Mouse (Mus musculus) liver, embryonic 15.5 days (tissue): ENCODE results near the gene Smurf2. TPM values are rescaled to one million over a fixed set of nuclear protein-coding genes. Genes with fewer than 3 reads are reported as not detected.

Source experiments
- ATAC-seq: fragments of 200-750 bp; cut with Nextera tagmentation; 2 replicates; pipeline ENCODE4 v1.8.0; 2017; ENCODE audit warnings: moderate number of reproducible peaks, mild to moderate bottlenecking, moderate library complexity; ENCODE audit not compliant: insufficient read depth
- H3K27ac ChIP-seq: fragments of 300-500 bp; sonication (generic); replicated peaks from 2 replicates; pipeline ENCODE4 v1.5.1; 2015; ENCODE audit warnings: mild to moderate bottlenecking, inconsistent platforms
- H3K27me3 ChIP-seq: fragments of 300-500 bp; sonication (generic); 2 replicates; pipeline ENCODE4 v1.6.1; 2015; ENCODE audit warnings: mild to moderate bottlenecking, inconsistent platforms
- H3K36me3 ChIP-seq: fragments of 300-500 bp; sonication (generic); replicated peaks from 2 replicates; pipeline ENCODE4 v1.6.1; 2015; ENCODE audit warnings: moderate library complexity, mild to moderate bottlenecking, inconsistent platforms
- H3K4me1 ChIP-seq: fragments of 300-500 bp; sonication (generic); replicated peaks from 2 replicates; pipeline ENCODE4 v1.6.1; 2015; ENCODE audit warnings: inconsistent platforms
- H3K4me2 ChIP-seq: fragments of 300-500 bp; sonication (generic); 2 replicates; pipeline ENCODE4 v1.6.1; 2015; ENCODE audit warnings: moderate library complexity, mild to moderate bottlenecking, inconsistent platforms
- H3K4me3 ChIP-seq: fragments of 300-500 bp; sonication (generic); replicated peaks from 2 replicates; pipeline ENCODE4 v1.5.1; 2015; ENCODE audit warnings: mild to moderate bottlenecking, inconsistent platforms
- H3K9ac ChIP-seq: fragments of 300-500 bp; sonication (generic); 2 replicates; pipeline ENCODE4 v1.6.1; 2015; ENCODE audit warnings: moderate library complexity, mild to moderate bottlenecking, inconsistent platforms
- H3K9me3 ChIP-seq: fragments of 300-500 bp; sonication (generic); replicated peaks from 2 replicates; pipeline ENCODE4 v1.6.1; 2016; ENCODE audit warnings: inconsistent platforms
- WGBS: fragments of 180-500 bp; shearing (Covaris S2); methylation state at CpG from one replicate; pipeline ENCODE4 v1.1.7; 2015; ENCODE audit warnings: mixed read lengths; ENCODE audit not compliant: insufficient replicate concordance; 5-methylcytosine and 5-hydroxymethylcytosine counted together
- polyA plus RNA-seq: library from polyadenylated mRNA; unstranded; fragments of >200 nt; fragmentation: Nextera tagmentation; extraction: Ambion mirVana; gene quantifications from 2 replicates; pipeline ENCODE4 v1.2.1, GENCODE M21; 2015

Gene Smurf2
- polyA plus RNA-seq, 1 experiment from 2014 or later, result 2.7 TPM

DNA sequence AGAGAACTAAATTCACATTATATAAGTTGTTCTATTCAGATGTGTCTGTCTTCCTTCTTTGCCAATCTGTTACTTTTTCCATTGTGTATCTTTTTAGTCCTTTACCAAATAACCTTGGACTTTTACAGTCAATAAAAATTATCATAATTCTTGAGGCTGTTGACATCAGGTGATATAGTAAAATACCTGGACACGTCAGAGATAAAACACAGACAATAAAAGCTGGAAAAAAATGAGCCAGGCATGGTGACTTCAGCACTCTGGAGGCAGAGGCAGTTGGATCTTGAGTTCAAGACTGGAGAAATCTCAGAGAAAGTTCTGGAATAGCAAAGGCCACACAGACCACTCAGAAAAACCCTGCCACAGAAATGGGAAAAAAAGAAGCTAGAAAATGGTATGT, 13.3 kb downstream of the Smurf2 start:
- Histone ChIP-seq H3K27ac (no peak overlapping the region), H3K4me1 (0 out of 2 replicates have a peak, but pooled peaks cover 6% of the 10 kb centered on the region), H3K9ac (no peak overlapping the region), H3K4me3 (no peak overlapping the region), H3K9me3 (no peaks in the 10 kb centered on the region), H3K36me3 (no peaks in the 10 kb centered on the region), H3K27me3 (no peaks in the 10 kb centered on the region), H3K4me2 (no peak overlapping the region)
- no peak for ATAC-seq
- 63% methylated on average over 1 of the region's 1 CpGs for WGBS

DNA sequence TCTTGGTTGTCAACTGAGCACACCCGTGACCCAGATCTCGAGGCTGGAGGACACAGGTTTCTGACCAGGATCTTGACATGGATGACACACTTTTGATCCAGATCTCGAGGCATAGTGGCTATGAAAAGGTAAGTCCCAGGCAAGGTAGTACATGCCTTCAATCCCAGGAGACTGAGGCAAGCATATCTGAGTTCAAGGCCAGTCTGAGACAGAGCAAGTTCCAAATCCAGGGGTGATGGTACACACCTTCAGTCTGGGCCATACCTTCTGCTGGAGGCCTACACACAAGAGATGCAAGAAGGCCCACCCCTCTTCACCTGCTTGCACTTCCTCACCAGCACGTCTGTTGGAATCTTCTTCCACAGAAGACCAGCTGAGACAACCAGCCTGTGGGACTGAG, 14.8 kb downstream of the Smurf2 start:
- Histone ChIP-seq H3K36me3 (no peaks in the 10 kb centered on the region), H3K4me3 (no peak overlapping the region), H3K27ac (no peak overlapping the region), H3K4me1 (peaks cover 10% of the 10 kb centered on the region; the same call in 1 of the 2 replicates), H3K4me2 (no peak overlapping the region), H3K9ac (no peak overlapping the region), H3K9me3 (no peaks in the 10 kb centered on the region), H3K27me3 (no peaks in the 10 kb centered on the region)
- WGBS, result 72% methylated on average over 4 of the region's 4 CpGs
- ATAC-seq, result no peak

DNA sequence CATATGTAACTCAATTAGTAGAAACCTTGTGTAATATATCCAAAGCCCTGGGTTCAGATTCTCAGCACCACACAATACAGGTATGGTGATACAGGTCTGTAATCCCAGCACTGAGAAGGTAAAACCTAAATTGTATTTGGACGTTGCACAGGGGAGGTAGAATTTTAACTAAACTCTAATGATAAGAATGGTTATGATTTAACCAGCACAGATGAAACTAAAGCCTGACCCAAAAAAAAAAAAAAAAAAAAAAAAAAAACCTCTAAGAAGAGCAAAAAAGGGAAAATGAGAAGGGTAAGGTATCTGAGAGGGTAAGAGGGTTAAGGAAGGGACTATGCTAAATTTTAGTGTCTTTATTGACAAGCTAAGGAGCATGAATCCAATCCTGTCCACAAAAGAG, 20.7 kb downstream of the Smurf2 start:
- H3K4me1 ChIP-seq, result peaks cover 13% of the 10 kb centered on the region
- no peak overlapping the region for H3K4me3 ChIP-seq
- 41% methylated on average over 1 of the region's 1 CpGs for WGBS
- H3K36me3 ChIP-seq, result no peaks in the 10 kb centered on the region
- no peak for ATAC-seq
- H3K27me3 ChIP-seq, result no peaks in the 10 kb centered on the region
- no peak overlapping the region for H3K4me2 ChIP-seq
- no peak overlapping the region for H3K27ac ChIP-seq
- no peak overlapping the region for H3K9ac ChIP-seq
- H3K9me3 ChIP-seq, result no peaks in the 10 kb centered on the region

DNA sequence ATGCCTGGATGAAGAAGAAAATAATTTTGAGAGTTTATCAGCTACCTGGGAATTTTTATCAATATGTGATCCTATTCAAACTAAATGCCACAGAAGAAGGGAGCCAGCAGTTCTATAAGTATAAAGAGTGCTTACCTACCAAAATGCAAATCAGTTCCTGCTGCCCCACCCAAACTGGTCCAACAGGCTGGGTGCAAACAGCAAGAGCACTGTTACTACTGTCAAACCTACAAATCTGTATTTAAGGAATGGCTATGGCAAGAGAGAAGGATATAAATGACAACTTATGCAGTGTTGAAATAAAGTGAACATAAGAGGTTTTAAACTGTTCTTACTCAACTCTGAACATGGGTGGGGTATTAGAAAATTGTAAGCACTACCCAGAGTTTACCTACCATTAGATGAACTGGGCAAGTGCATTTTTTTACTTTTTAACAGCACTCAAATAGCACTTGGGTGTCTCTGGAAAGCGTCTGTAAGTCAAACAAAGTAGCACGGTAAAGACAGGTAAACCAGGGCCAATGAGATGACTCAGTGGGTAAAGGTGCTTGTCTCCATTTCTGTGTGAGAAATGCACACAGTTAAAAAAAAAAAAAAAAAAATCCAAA, 23.9 kb downstream of the Smurf2 start:
- Histone ChIP-seq H3K4me2 (no peak overlapping the region), H3K27me3 (no peaks in the 10 kb centered on the region)

DNA sequence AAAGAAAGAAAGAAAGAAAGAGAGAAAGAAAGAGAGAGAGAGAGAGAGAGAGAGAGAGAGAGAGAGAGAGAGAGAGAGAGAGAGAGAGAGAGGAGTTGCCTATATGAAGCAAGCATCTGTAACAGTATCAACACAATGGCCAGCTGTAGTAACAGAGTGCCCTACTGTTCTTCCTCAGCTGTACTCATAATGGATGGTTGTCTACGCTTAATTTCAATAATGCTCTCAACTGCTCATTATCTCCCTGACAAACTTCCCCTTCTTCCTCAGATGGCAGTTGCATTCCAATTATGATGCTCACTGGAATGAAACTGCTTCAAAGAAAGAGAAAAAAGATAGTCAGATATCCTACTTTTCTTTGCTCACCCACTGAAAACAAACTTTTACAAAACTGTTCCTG, 36.9 kb downstream of the Smurf2 start:
- ATAC-seq, result no peak
- H3K9me3 ChIP-seq, result no peaks in the 10 kb centered on the region
- H3K36me3 ChIP-seq, result no peaks in the 10 kb centered on the region
- 81% methylated on average over 1 of the region's 1 CpGs for WGBS
- H3K4me1 ChIP-seq, result no peaks in the 10 kb centered on the region; the same call in 1 of the 2 replicates
- no peaks in the 10 kb centered on the region for H3K27me3 ChIP-seq
- H3K4me2 ChIP-seq, result no peak overlapping the region
- H3K4me3 ChIP-seq, result no peak overlapping the region
- H3K27ac ChIP-seq, result no peak overlapping the region
- H3K9ac ChIP-seq, result no peak overlapping the region

More for the DNA sequence above, 23.9 kb downstream of the Smurf2 start:
- H3K9me3 ChIP-seq, result no peaks in the 10 kb centered on the region
- H3K36me3 ChIP-seq, result no peaks in the 10 kb centered on the region
- 72% methylated on average over 2 of the region's 2 CpGs for WGBS
- no peak for ATAC-seq
- no peak overlapping the region for H3K4me3 ChIP-seq
- peaks cover 9% of the 10 kb centered on the region for H3K4me1 ChIP-seq
- H3K9ac ChIP-seq, result no peak overlapping the region
- no peak overlapping the region for H3K27ac ChIP-seq

DNA sequence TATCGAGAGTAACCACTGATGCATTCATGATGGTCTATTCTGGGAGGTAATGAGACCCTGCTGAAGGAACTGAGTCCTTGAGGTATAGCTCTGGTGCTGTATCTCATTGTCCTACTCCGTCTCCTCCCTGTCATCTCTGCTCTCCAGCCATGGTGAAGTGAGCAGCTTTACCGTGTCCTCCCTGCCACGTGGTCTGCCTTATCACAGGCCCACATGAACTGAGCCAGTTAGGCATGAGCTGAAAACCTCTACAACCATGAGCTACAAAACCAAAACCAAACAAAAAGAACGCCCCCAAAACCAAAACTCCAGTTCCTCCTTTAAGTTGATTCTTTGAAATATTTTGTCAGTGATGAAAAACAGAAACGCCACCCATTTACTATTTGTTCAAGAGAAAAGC, 47.9 kb downstream of the Smurf2 start:
- Histone ChIP-seq H3K27me3 (no peaks in the 10 kb centered on the region), H3K9me3 (no peaks in the 10 kb centered on the region), H3K9ac (no peak overlapping the region), H3K27ac (no peak overlapping the region), H3K4me2 (no peak overlapping the region), H3K36me3 (peaks cover 9% of the 10 kb centered on the region), H3K4me1 (peaks cover 6% of the 10 kb centered on the region), H3K4me3 (no peak overlapping the region)
- 46% methylated on average over 6 of the region's 6 CpGs for WGBS
- 0 out of 2 replicates have a peak, but pooled peaks have one; percentile 25 for ATAC-seq

DNA sequence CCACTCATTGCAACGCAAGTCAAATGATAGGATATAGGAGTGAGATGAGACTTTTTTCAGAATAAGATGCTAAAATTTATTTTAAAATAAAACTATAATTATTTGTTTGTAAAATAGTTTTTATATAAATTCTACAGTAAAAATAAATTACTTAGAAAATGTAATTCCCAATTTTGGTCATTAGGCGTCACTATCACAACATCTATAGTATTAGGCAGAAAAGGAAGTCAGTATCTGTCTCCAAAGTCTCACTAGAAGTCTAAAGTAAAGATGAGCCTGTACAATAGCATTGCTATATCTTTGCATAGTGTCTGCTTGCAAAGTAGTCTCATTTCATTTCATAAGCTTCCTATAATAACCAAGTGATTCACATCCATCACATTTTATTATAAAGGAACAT, 69.1 kb downstream of the Smurf2 start:
- Histone ChIP-seq H3K4me3 (no peak overlapping the region), H3K9me3 (no peaks in the 10 kb centered on the region), H3K27me3 (no peaks in the 10 kb centered on the region), H3K9ac (no peak overlapping the region), H3K36me3 (peaks cover 32% of the 10 kb centered on the region), H3K4me2 (no peak overlapping the region), H3K27ac (no peak overlapping the region), H3K4me1 (no peaks in the 10 kb centered on the region)
- WGBS, result 48% methylated on average over 2 of the region's 2 CpGs
- no peak for ATAC-seq

DNA sequence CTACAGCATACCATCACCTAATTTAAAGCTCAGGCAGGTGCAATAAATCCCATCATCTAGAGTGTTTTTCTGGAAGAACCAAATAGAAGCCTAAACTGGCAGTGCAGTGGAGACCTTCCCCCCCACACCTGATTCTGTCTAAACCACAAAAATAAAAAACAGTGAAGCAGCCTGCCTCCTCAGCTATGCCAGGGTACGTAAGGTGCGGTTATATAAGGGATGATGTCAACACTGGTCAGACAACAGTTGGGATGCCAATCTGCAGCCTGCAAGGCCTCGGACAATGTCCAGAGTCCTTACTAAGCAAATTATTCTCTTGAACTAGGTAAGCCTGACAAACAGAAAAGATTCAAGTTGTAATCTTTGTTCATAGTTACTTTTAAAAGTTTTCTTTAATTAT, 78.5 kb downstream of the Smurf2 start:
- Histone ChIP-seq H3K27me3 (no peaks in the 10 kb centered on the region), H3K4me2 (no peak overlapping the region), H3K36me3 (peaks cover 43% of the 10 kb centered on the region), H3K4me1 (no peaks in the 10 kb centered on the region), H3K9ac (no peak overlapping the region), H3K4me3 (no peak overlapping the region), H3K9me3 (no peaks in the 10 kb centered on the region), H3K27ac (no peak overlapping the region)
- 72% methylated on average over 3 of the region's 3 CpGs for WGBS
- ATAC-seq, result no peak

DNA sequence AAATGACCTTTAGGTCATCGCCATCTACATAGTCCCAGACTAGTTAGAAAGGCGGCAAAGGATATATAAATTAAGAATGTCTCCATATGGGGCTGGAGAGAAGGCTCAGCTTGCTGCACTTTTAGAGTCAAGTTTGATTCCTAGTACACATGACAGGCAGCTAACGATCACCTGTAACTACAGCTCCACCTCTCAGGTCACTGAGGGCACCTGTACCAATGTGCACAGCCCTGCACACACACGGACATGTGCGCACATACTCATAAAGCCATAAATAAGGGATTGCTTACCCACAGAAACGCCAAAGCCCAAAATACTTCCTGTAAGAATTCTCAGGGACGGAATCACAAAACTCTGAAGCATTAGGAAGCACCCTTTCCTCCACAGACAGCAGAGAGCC, 92.4 kb downstream of the Smurf2 start:
- Histone ChIP-seq H3K4me1 (no peaks in the 10 kb centered on the region), H3K9me3 (no peaks in the 10 kb centered on the region), H3K9ac (no peak overlapping the region), H3K27me3 (no peaks in the 10 kb centered on the region), H3K36me3 (peaks cover 33% of the 10 kb centered on the region), H3K27ac (no peak overlapping the region), H3K4me3 (no peak overlapping the region), H3K4me2 (no peak overlapping the region)
- no peak for ATAC-seq
- WGBS, result 82% methylated on average over 7 of the region's 7 CpGs

DNA sequence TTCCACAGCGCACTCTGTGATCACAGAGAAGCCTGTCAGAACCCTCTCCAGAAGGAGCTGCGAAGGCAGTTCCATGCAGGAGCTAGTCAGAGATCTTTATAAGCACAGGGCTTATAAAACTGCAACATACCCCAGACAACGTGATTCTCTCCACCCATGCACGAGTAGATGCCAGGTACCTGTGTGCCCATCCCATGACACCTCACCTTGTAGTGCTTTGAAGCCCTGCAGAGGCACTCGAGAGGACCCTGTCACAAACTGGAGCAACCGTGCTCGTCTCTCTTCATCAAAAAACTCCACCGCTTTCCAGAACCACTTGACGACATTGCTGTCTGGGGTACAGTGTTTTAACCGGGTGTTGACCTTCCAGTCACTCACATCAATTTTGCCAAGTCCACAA, 96.1 kb downstream of the Smurf2 start:
- Histone ChIP-seq H3K27ac (no peak overlapping the region), H3K4me3 (no peak overlapping the region), H3K36me3 (peaks cover 43% of the 10 kb centered on the region), H3K4me1 (0 out of 2 replicates have a peak, but pooled peaks cover 2% of the 10 kb centered on the region), H3K27me3 (no peaks in the 10 kb centered on the region), H3K9me3 (no peaks in the 10 kb centered on the region), H3K4me2 (no peak overlapping the region), H3K9ac (no peak overlapping the region)
- ATAC-seq, result no peak
- 83% methylated on average over 10 of the region's 10 CpGs for WGBS

DNA sequence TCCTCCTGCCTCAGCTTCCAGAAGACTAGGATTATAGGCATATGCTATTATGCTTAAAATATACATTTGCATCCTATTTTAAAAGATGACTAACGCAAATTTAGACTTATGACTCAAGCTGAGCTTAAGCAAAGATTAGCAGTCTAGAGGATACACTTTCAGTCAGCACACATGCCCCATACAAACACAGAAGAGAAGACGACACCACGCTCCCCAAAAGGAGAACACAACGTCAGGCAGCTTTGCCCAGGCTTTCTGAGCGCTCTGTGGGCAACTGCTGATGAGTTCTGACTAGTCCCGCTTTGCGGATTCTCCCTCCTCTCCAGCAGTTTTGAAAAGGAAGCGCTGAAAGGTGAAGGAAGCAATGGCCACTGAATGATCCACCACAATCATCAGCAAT, 96.8 kb downstream of the Smurf2 start:
- Histone ChIP-seq H3K27ac (no peak overlapping the region), H3K9ac (no peak overlapping the region), H3K27me3 (no peaks in the 10 kb centered on the region), H3K4me3 (no peak overlapping the region), H3K4me1 (0 out of 2 replicates have a peak, but pooled peaks cover 2% of the 10 kb centered on the region), H3K36me3 (peaks cover 50% of the 10 kb centered on the region), H3K4me2 (no peak overlapping the region), H3K9me3 (no peaks in the 10 kb centered on the region)
- no peak for ATAC-seq
- WGBS, result 82% methylated on average over 8 of the region's 8 CpGs

DNA sequence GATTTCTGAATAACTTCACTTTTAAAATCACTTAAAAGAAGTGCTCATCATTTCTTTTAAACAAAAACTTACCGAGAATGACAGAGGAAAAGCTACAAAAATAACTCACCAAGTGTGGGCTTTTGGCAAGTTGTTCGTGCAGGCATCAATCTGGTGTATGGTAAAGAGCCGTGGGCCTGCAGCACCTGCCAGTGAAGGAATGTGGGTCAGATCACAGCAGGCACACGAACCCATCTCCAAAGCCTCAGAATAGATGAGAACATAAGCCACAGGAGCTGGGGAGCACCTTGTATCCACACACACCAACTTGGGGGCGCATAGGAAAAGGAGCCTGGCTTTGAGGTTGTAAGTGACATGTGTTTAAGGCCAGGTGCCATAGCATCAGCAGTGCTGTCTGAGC, 97.6 kb downstream of the Smurf2 start:
- H3K27me3 ChIP-seq, result no peaks in the 10 kb centered on the region
- no peaks in the 10 kb centered on the region for H3K9me3 ChIP-seq
- peaks cover 53% of the 10 kb centered on the region for H3K36me3 ChIP-seq
- no peak overlapping the region for H3K4me3 ChIP-seq
- H3K27ac ChIP-seq, result no peak overlapping the region
- no peak overlapping the region for H3K9ac ChIP-seq
- 82% methylated on average over 5 of the region's 5 CpGs for WGBS
- H3K4me1 ChIP-seq, result peaks cover 2% of the 10 kb centered on the region; the same call in 1 of the 2 replicates
- ATAC-seq, result no peak
- H3K4me2 ChIP-seq, result no peak overlapping the region
